Mouse (Mus musculus) kidney, adult 10 weeks (tissue): ENCODE data around the gene Sp7. TPM values are rescaled to one million over a fixed set of nuclear protein-coding genes. Genes with fewer than 3 reads are reported as not detected.

Source experiments
- polyA plus RNA-seq: library from polyadenylated mRNA; stranded (reverse); fragments of 350-450 nt; fragmentation: Illumina TruSeq; extraction: RNeasy Lipid Tissue Mini Kit (QIAGEN cat#74804); gene quantifications from one replicate; pipeline ENCODE4 v1.2.3, GENCODE M21; 2014; ENCODE audit warnings: low read depth, low replicate concordance

Gene Sp7
- polyA plus RNA-seq, result not detected

GRCm38 (mm10) chr15:102366733-102367344 is at the start of gene Sp7:
Sp7 (minus strand) TSS chr15:102367182.

DNA sequence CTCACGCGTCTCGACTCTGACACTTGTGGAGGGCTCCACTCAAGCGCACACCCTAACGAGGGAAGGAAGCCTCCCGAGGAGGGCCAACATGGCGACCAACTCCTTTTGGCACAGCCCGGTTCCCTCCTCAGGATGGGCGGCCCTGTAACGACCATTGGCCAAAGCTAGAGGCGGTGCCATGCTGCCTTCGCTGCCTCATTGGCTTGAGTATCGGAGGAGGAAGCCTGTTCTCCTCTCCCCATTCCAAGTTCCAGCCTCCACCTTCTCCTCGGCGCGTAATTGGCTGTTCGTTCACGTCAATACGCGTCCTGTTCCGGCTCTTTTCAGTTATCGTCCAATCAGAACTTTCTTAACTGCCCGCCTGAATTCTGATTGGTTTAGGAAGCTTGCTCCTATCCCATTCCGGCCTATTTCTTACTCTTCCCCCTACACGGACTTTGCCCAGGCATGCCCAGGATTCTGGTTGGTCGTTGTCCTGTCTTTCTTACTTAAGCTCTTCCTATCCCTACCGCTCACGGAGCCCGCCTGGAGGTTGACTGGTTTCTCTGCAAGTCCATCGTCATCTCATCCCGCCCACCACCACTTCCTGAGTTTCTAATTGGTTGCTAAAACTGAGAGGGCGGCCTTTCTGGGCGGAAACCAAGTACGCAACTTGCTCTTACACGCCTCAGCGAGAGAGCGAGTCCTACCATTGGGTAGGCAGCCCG is 38.7 kb upstream of the Sp7 start, which contains the start of gene Sp1:
Gene Sp1, plus strand, starts transcription at position 655 of the 707 bp plus-strand sequence.

DNA sequence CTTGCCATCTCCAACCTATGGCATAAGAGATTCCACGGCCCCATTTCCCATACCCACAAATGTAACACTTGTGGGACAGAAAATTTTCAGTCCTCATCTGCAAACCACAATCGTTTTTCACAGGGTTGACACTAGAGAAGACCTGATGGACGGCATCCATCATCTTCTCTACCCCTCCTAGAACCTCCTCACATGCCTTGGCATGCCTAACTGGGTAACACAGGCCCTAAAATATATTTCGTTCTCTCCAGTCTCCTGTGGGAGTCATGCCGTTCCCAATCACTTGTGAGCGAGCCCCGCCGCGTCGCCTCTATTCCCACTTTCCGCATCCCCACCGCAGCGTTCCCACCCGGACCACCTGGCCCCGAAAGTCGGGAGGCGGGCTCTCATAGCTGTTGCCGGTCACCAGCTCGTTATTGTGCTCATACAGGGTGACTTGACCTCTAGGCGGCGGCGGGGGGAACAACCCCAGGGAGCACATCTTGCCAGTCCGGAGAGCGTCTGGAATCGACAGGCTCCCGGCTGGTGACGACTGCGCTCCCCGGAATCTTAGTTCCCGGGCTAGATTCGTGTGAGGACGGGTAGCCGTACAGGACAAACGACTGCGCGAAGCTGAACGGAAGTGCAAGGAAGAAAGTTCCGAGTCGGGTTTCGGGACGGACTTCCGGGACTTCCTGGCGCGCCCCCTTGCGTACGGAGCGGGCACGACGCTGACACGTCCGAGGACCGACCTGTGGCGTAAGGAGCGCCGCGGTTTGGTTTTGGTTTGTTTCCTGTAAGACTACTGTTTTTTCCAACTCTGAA is 16.6 kb downstream of the Sp7 start, which contains the start of gene Aaas:
Gene Aaas, minus strand, starts transcription at position 634 of the 804 bp plus-strand sequence.

GRCm38 (mm10) chr15:102331610-102332015 is 35.4 kb downstream of the Sp7 start, which contains the start of gene Myg1:
Myg1 (plus strand) TSS chr15:102331709.

DNA sequence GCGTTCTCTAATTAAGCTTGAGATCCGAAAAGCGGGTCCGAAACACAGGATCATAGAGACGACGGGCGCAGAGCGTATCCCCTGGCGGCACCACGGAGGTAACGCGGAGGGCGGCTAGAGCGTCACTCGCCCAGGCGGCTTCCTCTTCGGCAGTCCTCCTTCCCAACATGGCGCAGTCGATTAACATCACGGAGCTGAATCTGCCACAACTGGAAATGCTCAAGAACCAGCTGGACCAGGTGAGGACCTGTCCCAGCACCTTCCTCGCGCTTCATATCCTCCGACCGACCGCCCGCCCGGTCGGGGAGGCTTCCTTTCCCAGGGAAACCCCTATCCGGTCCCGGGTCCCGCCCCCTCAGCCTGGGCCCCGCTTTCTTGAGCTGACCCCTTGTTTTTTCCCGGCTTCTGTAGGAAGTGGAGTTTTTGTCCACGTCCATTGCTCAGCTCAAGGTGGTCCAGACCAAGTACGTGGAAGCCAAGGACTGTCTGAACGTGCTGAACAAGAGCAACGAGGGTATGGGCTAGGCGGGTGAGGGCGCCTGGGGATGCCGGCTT is 40.9 kb downstream of the Sp7 start, which contains the start of gene Pfdn5:
Gene Pfdn5, plus strand, starts transcription at position 95 of the 555 bp plus-strand sequence.

Other genes starting within 250 kb of the Sp7 start
- 0.44 TPM for gene Spryd3, start 230.9 kb downstream of the Sp7 start, polyA plus RNA-seq
- gene Igfbp6, start 222.8 kb downstream of the Sp7 start, polyA plus RNA-seq, result not detected
- gene Soat2, start 216.7 kb downstream of the Sp7 start, polyA plus RNA-seq, result not detected
- gene Zfp740, start 163.9 kb downstream of the Sp7 start, polyA plus RNA-seq, result 24.9 TPM
- 66.9 TPM for gene Csad, start 162.5 kb downstream of the Sp7 start, polyA plus RNA-seq
- not detected for gene Itgb7, start 135.2 kb downstream of the Sp7 start, polyA plus RNA-seq
- gene Rarg, start 109.7 kb downstream of the Sp7 start, polyA plus RNA-seq, result 5.9 TPM
- not detected for gene Gm9918, start 96.6 kb downstream of the Sp7 start, polyA plus RNA-seq
- gene Mfsd5, start 87.7 kb downstream of the Sp7 start, polyA plus RNA-seq, result 0.93 TPM
- not detected for gene Espl1, start 70.9 kb downstream of the Sp7 start, polyA plus RNA-seq
- 84.0 TPM for gene Pfdn5, start 41.1 kb downstream of the Sp7 start, polyA plus RNA-seq
- gene Myg1, start 35.5 kb downstream of the Sp7 start, polyA plus RNA-seq, result 4.4 TPM
- gene Aaas, start 16.4 kb downstream of the Sp7 start, polyA plus RNA-seq, result 3.6 TPM
- gene Sp1, start 39.0 kb upstream of the Sp7 start, polyA plus RNA-seq, result 55.3 TPM
- not detected for gene Amhr2, start 78.2 kb upstream of the Sp7 start, polyA plus RNA-seq
- 53.1 TPM for gene Prr13, start 91.8 kb upstream of the Sp7 start, polyA plus RNA-seq
- 701 TPM for gene Pcbp2, start 103.4 kb upstream of the Sp7 start, polyA plus RNA-seq
- not detected for gene Gm10337, start 136.5 kb upstream of the Sp7 start, polyA plus RNA-seq
- gene Map3k12, start 149.9 kb upstream of the Sp7 start, polyA plus RNA-seq, result 1.4 TPM
- gene Tarbp2, start 151.0 kb upstream of the Sp7 start, polyA plus RNA-seq, result 1.1 TPM
- not detected for gene Npff, start 157.8 kb upstream of the Sp7 start, polyA plus RNA-seq